Mouse (Mus musculus): Measurements from ENCODE around the gene P2ry13.

DNA sequence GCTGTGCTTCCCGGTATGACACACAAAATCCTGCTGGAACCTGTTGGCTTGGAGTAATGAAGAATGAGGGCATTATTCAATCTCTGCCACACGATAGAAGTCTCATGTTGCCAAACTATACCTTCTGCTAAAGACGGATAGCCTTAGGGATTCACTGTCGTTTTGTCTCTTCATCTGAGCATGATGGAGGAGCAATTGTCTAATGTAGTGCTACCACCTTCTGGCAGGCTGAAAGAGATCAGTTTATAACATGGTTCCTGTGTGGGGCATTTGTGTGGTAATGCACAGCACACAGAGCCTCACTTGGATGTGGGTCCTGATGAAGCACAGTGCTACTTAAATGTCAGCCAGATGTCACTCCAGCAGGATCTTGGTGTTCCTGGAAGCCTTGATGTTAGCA is 41.5 kb downstream of the P2ry13 start:
- TF ChIP-seq POLR2A (IDR thresholded peaks at IDR 0.05; ENCODE audit: extremely low read depth, insufficient read depth, low read length) (no peak), CTCF (IDR thresholded peaks at IDR 0.05; ENCODE audit: extremely low read depth, insufficient read depth, low read length) (no peak)
